Mouse (Mus musculus): Measurements from ENCODE around the gene Harbi1.

Gene Harbi1

DNA sequence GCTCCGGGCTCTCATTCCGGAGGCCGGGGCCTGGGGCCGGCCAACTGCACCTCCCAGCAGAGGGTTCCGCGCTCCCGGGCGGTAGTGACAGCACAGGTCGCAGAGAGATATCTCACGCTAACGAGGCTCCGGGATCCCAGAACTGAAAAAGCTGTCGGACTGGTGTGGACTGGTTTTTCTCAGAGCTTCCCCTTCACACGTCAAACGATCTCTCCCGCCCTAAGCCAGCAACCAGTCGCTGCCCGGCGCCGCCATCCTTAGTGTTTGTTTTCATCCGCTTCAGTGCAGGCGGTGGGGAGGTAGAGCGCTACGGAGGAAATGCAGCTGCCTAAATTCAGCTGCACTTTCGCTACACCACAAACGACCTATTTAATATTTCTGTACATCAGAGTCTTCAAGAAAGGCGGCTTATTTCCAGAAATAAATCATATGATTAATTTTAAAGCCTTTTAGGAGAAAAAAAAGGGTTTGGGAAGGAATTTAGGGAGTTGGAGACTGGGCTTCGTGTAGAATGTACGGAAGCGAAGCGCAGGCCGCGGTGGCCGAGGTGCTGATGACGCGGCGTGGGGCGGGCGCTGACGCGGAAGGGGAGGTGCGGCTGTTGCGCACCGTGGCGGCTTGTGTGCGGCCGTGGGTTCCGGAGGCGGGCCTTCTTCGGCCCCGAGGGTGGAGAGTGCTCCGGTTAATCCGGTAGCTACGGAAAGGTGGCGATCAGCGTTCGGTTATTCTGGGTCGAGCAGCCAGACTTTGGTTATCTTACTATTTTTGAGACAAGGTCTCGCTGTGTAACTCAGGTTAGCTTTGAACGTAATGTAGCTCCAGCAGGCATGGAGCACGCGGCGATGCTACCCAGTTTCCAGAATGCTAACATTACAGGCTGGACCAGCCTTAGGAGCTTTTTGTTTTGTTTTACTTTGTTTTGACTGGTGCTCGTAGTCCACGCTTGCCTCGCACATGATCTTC is at the start of gene Harbi1, which contains the start of gene Atg13:
TSS of gene Harbi1 (plus strand) at position 581 of the 963 bp plus-strand sequence.
TSS of gene Atg13 (minus strand) at position 305 of the 963 bp plus-strand sequence.
- peak; percentile 92 for DNase-seq (ENCODE audit: low spot score)

DNA sequence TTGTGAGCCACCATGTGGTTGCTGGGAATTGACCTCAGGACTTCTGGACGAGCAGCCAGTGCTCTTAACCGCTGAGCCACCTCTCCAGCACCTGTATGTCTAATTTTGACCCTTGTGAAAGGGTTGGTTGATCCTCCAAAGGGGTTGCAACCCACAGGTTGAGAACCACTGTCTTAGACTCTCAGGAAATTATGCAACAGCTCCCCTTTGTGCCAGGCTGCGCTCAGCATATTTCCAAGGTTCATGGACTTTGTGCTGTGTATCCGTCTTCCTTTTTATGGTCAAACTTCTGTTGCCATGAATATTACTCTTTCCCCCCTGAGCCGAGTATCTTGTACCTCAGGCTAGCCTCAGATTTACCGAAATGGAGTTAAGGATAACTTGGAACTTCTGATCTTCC is 49.7 kb upstream of the Harbi1 start:
- DNase-seq (ENCODE audit: low spot score) = no peak

DNA sequence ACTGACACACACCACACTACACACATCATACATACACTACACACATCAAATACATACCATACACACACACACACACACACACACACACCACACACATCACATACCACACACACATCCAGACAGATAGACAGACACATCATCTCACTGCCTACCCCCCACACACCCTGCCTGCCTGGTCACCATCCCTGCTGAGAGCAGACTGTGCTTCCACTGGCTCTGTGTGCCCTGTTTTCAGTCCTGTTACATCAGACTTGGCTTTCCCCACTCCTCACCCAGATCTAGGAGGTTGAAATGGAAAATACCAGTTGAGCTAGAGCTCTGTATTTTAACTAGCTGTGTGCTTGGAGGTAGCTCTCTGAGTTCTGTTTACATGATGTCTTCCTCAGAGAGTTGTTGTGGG is 45.9 kb upstream of the Harbi1 start:
- DNase-seq (ENCODE audit: low spot score) = no peak

DNA sequence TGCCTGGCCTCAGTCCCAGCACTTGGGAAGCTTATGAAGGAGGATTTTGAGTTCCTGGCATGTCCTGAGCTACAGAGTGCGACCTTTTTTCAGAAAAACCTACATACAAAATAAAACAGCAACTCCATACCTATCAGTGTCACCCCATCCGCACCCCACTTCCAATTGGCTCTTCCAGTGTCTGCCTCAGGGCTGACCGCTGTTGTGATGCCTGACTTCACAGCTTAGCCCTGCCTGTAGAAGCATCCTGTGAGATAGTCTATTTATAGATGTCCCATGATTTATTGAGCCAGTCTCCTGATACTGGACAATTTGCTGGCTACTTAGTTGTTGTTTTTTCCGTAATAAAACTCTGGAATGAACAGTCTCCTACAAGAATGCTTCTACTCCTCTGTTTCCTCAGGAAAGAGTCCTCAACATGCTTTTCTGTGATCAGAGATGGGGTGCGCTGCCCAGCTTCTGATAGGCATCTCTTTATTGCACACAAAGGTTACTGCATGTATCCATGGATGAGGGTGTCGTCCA is 44.2 kb upstream of the Harbi1 start:
- no peak for DNase-seq (ENCODE audit: low spot score)

DNA sequence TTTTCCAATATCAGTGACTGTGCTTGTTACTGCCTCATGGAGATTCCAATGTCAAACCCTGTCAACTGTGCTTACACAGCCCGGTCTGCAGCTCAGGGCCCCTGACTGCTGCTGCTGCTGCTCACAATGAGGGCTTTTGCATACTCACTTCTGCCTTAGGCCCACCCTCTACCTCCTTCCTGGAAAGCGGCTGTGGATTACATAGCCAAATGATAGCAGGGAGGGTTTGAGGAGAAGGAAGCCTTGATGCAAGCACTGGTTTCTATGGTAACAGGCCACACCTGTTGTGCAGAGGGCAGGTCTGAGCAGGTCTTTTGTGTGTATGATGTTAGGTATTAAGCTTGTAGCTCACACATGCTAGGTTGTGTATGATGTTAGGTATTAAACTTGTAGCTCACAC is 42.9 kb upstream of the Harbi1 start:
- DNase-seq (ENCODE audit: low spot score) = no peak

DNA sequence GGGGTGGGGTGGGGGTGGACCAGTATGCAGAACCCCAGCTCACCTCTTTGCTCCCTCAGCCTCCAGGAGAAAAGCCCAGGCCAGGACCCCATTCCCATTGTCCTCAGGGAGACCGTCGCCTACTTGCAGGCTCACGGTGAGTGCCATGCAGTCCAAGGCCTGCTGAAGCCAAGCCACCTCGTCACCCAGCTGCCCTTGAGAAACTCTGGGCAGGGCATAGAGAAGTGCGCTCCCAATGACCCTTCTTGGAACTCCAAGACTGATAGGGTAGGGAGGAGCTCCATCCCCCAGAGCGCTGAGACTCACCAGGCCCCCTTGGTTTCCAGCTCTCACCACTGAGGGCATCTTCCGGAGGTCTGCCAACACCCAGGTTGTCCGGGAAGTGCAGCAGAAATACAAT is 41.3 kb upstream of the Harbi1 start:
- no peak for DNase-seq (ENCODE audit: low spot score)

DNA sequence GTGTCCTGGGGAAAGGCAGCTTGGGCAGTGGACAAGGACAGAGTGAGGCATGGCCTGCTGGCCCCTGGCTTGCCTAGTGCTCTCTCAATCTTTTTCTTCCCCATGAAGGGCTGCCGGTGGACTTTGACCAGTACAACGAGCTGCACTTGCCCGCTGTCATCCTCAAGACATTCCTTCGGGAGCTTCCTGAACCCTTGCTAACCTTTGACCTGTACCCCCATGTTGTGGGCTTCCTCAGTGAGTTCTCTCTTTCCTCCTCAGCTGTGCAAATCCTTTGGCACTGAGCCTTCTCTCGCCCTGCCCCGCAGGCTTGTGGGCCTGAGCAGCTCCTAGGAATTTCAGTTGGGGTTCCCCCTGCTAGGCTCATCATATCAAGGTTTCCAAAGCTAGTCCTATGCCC is 40.6 kb upstream of the Harbi1 start:
- peak; percentile 63 for DNase-seq (ENCODE audit: low spot score)

DNA sequence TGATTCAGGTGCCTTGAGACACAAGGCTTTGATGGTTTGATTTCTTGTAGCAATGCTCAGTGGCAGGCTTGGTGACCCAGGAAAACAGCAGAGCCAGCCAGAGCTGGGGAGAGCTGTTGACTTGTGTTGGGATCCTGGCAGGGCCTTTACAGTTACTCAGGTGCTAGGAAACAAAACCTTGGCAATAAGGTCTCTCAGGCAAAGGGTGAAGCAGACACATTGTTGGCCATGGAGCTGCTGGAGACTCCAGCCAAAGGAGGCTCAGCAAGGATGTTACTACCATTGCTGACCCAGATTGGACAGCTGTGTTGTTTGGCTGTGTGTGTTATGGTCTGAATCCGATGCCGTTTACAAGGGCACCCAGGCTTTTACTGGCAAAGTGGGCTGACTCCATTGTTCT is 37.1 kb upstream of the Harbi1 start:
- no peak for DNase-seq (ENCODE audit: low spot score)

DNA sequence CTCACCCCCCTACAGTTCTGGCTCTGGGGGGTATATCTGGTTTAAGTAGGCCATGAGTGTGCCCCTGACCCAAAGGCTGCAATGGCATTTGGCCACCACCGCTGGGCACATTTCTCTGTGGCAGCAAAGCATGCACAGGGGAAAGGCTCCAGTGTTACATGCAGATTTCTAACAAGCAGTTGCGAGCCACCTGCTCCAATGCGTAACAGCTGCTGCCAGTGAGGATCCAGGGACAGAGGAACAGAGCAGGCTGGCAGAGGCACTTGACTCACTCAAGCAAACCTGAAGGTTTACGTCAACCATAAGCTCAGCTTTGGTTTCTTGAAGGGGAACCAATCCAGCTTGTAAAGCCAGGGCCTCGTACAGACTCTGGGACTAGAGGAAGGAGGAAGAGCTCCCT is 35.8 kb upstream of the Harbi1 start:
- no peak for DNase-seq (ENCODE audit: low spot score)

DNA sequence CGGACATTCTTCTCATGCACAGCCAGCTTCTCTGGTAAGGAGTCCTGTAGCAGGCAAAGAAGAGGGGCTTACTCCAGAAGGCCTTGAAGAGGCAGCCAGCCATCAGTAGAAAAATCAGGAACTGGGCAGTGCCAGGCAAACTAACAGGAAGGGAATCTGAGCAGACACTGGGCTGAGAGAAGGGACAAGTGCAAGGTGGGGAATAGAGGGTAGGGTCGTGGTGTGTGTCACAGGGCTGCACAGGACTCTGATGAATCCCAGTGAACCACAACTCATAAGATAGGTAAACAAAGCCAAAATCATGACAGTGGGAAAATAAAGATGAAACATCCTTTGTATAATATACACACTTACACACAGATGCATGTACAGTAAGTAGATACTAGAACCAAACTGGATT is 34.2 kb upstream of the Harbi1 start:
- DNase-seq (ENCODE audit: low spot score) = no peak

DNA sequence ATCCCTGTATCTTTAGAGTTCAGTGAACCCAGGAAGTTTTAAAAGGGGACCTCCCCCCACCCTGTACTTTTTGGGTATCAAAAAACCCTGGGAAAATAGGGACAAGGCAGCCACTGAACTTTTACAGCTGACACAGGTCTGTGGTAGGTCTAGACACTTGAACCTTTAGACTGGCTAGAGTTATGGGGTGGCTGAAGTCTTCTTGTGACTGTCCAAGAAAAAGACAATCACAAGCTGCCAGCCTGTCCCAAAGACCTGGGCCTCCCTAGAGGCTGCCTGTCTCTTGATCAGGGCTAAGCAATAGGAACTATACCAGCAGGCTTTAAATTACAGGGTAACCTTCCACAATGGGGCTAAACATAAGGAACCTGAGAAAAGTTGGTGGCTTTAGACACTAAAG is 33.7 kb upstream of the Harbi1 start:
- no peak for DNase-seq (ENCODE audit: low spot score)

DNA sequence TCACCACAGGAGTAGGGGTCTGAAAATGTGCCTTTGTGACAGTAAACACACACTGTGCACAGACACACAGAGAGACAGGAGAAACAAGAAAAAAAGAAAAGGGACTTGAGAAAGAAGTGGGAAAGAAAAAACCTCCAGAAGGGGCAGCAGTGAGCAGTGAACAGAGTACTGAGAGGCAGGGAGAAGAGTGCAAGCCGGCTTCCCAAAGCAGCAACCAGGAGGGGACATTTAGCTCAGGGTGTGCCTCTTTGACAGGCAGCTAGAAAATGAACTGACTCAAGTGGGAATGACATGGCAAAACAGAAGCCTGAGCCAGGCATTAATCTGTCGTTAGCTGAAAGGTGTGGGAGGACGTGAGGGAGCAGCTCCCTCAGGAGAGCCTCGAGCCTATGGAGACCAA is 27.8 kb upstream of the Harbi1 start:
- no peak for DNase-seq (ENCODE audit: low spot score)

DNA sequence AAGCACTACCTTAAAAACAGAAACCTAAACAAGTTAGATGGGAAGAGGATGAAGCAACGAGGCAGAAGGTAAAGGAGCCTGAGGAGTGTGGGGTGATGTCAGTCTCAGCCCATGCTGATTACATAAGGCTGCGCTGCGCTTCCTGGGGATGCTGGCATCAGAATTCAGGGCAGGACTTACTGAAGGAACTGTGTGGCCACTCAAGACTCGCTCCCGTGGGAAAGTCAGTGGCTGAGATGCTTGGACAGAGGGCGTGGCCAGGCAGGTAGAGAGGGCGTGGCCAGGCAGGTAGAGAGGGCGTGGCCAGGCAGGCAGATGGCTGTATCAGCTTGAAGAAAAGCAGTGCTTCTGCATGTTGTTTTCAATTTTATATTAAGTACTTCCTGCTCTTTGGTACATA is 26.7 kb upstream of the Harbi1 start:
- DNase-seq (ENCODE audit: low spot score) = no peak

DNA sequence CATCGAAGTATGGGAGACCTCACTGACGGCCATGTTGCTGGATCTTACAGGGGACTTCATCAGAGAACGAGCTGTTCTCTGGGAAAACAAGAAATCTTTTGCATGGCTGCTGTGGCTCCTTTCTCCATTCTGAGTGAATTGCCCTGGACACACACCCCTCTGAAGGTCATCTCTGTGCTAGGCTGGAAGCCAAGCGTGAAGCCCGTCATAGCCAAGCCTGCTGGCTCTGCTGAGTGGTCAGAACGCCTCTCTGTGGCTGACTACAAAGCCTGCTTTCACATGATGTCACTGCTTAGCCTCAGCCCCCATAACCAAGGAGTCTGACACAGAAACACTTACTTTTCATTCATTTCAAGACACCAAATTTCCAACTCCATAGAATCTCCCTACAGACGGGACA is 21.2 kb upstream of the Harbi1 start:
- DNase-seq (ENCODE audit: low spot score) = no peak

DNA sequence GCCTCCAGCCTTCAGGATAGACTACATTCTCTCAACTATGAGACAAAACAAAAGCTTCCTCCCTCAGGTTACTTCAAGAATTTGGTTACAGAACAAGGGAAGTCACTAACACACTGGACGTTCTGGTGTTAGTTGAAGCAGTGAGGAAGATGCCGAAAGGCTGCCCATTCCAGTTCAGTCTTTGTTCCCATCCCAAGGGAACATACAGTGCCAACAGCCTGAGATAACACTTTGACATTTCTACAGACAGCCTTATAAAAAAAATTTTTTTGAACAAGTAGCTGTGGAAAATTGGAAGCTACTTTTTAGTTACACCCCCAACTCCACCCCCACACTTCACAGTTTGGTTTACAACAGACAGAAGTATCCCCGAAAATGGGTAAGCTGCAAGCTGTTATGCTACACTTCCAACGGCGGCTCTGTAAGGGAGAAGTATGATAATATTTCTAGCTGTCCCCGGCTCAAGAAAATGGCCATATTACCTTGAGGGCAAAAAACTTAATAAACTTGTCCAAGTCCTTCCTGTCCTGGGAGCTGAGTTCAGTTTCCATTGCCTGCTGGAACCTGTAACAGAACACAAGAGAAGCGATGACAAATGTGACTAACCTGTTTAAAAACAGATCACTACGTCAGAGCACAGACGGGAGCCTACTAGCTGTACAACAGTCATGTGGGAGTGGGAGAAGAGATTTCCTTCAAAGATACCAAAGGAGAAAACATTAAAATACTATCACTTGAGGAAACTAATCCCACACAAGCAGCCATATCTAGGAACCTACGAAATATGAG is 15.0 kb upstream of the Harbi1 start:
- no peak for DNase-seq (ENCODE audit: low spot score)

DNA sequence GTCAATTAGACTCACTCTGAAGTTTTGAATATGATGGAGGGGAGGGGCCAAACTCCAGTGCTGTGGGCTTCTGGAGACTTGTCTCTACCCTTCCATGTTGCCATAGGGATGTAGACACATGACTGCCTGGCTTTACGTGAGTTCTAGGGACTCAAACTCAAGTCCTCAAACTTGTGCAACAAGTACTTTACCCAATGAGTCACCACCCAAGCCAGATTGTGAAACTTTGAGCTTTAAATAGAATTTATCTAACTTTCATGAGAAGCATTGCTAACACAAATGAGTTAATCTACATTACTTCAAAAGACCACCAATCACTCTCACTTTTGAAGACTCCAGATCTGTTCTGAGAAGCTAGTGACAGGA is 14.4 kb upstream of the Harbi1 start:
- no peak for DNase-seq (ENCODE audit: low spot score)

DNA sequence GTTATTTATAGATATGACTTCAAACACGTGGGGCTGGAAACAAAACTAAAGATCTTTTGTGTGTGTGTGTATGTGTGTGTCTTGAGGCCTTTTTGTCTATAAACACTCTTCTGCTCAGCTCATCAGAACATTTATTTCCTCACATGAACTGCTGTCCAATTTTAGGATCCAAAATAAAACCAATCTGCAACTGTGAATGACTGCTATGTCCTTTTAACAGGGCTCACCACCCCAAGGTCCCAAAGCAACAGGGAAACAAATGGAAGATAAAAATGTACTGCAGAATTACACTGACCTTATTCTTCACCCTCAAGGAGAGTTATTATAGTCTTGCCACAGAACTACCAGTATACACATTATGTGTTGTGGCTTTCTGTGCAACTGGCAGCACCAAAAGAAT is 11.4 kb upstream of the Harbi1 start:
- DNase-seq (ENCODE audit: low spot score) = no peak

DNA sequence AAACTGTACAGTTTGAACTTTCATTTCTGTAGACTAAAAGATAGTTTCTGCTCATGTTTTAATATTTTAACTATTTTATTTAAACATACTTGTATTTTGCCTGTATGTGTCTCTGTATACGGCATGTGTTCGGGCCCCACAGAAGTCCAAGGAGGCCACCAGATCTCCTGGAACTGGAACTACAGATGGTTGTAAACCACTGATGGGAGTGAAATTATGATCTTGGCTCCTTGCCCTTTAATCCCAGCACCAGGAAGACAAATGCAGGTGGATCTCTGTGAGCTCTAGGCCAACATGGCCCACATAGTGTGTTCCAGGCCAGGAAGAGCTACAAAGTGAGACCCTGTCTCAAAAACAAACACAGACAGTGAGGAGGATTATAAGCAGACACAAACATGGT is 9.3 kb upstream of the Harbi1 start:
- DNase-seq (ENCODE audit: low spot score) = no peak

DNA sequence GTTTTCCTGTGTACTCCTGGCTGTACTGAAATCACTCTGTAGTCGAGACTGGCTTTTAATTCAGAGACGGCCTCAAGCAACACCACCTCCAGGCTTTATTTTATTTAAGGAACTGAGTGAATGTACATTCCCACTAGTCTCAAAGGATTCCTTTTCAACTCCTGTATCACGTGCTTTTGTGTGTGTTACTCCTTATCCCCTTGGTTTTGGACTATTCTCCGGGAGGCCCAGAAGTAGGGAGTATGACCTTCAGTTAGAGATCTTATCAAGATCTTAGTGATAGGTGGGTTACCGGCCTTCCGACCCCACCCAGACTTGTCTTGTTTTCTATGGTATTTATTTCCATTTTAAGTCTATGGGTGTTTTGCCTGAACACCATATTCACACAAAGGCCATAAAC is 4.9 kb upstream of the Harbi1 start:
- DNase-seq (ENCODE audit: low spot score) = no peak

DNA sequence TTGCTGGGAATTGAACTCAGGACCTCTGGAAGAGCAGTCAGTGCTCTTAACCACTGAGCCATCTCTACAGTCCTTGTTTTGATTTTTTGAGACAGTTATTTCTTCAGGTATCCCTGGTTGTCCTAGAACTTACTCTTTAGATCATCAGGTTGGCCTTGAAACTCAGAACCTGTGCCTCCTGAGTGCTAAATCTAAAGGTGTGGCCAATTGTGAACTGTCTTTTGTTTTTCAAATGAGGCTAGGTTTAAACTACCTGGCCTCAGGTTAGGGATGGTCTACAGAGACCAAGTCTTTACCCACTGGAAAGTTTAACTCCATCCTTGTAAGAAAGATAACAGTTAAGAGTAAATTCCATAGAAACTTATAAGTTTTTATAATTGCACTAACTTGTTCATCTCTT is 4.2 kb upstream of the Harbi1 start:
- DNase-seq (ENCODE audit: low spot score) = no peak

DNA sequence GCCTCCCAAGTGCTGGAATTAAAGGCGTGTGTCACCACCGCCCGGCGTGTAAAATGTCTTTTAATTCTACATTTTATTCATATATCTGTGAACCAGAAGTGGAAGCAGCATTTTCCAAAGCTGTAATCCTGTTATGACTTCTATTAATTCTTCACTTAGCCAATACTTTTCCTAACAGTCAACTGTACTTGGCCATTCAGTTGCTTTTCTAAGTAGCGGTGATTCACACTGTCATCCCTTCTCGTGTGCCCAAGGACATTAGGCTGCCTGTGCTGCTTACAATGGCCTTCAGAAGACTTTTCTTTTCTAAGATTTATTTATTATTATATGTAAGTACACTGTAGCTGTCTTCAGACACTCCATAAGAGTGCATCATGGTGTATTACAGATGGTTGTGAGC is 2.3 kb upstream of the Harbi1 start:
- DNase-seq (ENCODE audit: low spot score) = no peak

DNA sequence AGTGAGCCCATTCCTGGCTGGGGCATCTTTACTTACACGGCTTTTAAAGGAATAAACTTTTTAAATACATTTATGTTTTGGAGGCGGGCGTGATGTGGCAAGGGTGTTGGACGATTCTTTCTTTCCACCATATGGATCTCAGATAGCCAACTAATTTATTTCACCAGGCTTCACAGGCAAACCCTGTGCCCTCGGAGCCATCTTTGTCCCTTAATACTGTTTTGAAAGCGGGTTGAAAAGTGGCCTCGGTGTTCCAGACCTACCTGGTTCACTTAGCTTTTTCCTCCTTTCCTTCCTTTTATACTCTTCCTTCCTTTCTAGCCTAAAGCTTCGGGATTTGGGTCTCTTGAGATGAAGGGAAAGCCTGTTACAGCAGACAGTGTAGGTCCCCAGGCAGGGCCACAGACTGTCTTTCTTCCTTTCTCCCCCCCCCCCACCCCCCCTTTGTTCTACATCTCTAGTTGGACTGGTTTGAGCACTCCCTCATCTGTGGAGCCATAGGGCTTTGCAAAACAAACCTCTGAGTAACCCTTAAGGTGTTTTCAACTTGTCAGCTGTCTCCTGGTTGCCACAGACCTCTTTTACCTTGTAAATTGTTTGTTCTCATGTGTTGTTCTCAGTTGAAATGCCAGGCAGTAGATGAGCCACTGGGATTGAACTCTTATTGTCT is 739 bp downstream of the Harbi1 start:
- DNase-seq (ENCODE audit: low spot score) = no peak

DNA sequence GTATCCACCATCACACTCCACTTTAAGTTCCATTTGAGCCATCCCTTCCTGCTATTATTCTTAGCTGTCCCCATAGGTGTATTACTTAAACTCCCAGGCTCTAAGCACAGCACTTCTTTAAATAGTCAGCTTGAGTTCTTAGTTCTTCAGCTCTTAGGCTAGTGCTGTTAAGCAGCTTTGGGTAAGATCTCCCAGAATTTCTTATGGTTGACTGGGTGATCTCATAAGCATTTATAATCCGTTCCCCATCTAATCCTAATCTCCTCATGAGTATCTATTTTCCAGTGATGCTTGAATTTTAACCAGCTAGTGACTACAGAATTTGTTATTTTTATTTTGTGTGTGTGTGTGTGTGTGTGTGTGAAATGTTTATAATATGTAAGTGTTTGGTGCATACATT is 4.3 kb downstream of the Harbi1 start:
- no peak for DNase-seq (ENCODE audit: low spot score)

Measured in yolk sac, embryonic 10.5 days (tissue).